Mouse (Mus musculus) liver, embryonic 11.5 days (tissue): ENCODE measurements around the gene Pkd1l2. TPM values are rescaled to one million over a fixed set of nuclear protein-coding genes. Genes with fewer than 3 reads are reported as not detected.
A peak's percentile ranks its signal among the peaks of the same experiment; 100 is the strongest.

ENCODE experiments used
- ATAC-seq: fragments of 200-750 bp; cut with Nextera tagmentation; replicated peaks from 2 replicates; pipeline ENCODE4 v1.8.0; 2017; ENCODE audit warnings: moderate number of reproducible peaks, mild to moderate bottlenecking, moderate TSS enrichment, moderate library complexity; ENCODE audit not compliant: low FRiP score
- DNase-seq: peaks from one replicate; pipeline ENCODE4 v3.0.0-alpha.2; 2017; ENCODE audit warnings: low spot score
- H3K27ac ChIP-seq: fragments of 300-500 bp; sonication (generic); 2 replicates; pipeline ENCODE4 v1.5.1; 2014; ENCODE audit warnings: mild to moderate bottlenecking, low read depth, low read length, control low read depth
- H3K27me3 ChIP-seq: fragments of 300-500 bp; sonication (generic); replicated peaks from 2 replicates; pipeline ENCODE4 v1.6.1; 2014; ENCODE audit warnings: low read length, mixed read lengths; ENCODE audit not compliant: control insufficient read depth, insufficient read depth
- H3K36me3 ChIP-seq: fragments of 300-500 bp; sonication (generic); 2 replicates; pipeline ENCODE4 v1.6.1; 2014; ENCODE audit warnings: mild to moderate bottlenecking, low read length, moderate library complexity, mixed read lengths; ENCODE audit not compliant: control insufficient read depth, insufficient read depth
- H3K4me1 ChIP-seq: fragments of 300-500 bp; sonication (generic); replicated peaks from 2 replicates; pipeline ENCODE4 v1.6.1; 2014; ENCODE audit warnings: low read length, mixed read lengths; ENCODE audit not compliant: control insufficient read depth, insufficient read depth
- H3K4me2 ChIP-seq: fragments of 300-500 bp; sonication (generic); 2 replicates; pipeline ENCODE4 v1.6.1; 2014; ENCODE audit warnings: mild to moderate bottlenecking, control low read depth, moderate library complexity
- H3K4me3 ChIP-seq: fragments of 300-500 bp; sonication (generic); 2 replicates; pipeline ENCODE4 v1.5.1; 2014; ENCODE audit warnings: low read depth, low read length, control low read depth
- H3K9ac ChIP-seq: fragments of 300-500 bp; sonication (generic); 2 replicates; pipeline ENCODE4 v1.6.1; 2014; ENCODE audit warnings: low read depth, low read length, control low read depth
- H3K9me3 ChIP-seq: fragments of 300-500 bp; sonication (generic); 2 replicates; pipeline ENCODE4 v1.6.1; 2016; ENCODE audit warnings: low read length, inconsistent platforms, mixed read lengths; ENCODE audit not compliant: control insufficient read depth
- WGBS: fragments of 180-500 bp; shearing (Covaris S2); extraction: QIAGEN DNeasy Blood & Tissue Kit; methylation state at CpG from one replicate; pipeline ENCODE4 v1.1.7; 2014; 5-methylcytosine and 5-hydroxymethylcytosine counted together
- polyA plus RNA-seq: library from polyadenylated mRNA; unstranded; fragments of >200 nt; fragmentation: Nextera tagmentation; extraction: Ambion mirVana; gene quantifications from 2 replicates; pipeline ENCODE4 v1.2.1, GENCODE M21; 2014

Pkd1l2 gene
- polyA plus RNA-seq, 1 experiment from 2014 or later, result 0.03 TPM

DNA sequence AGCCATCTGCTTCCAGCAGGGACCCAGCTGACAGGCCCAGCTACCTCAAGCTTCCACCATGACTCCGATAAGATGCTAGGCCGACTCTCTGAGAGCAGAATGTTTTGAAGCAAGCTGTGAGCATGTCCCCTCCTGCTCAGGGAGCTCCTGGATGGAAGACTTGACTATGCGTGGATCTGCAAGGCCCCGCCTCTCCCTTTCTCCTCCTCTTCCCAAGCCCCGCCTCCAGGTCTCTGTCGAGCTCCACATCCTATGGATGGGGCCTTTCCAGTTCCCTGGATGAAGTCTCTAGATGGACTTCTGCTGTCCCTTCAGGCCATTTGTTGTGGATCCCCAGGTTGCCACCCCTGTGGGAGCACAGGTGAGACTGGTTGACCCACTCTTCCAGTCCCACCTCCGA is 23.2 kb downstream of the Pkd1l2 start:
- no peak overlapping the region for H3K9ac ChIP-seq
- WGBS, result 71% methylated on average over 7 of the region's 7 CpGs
- no peaks in the 10 kb centered on the region for H3K9me3 ChIP-seq
- H3K27me3 ChIP-seq, result no peaks in the 10 kb centered on the region
- H3K4me1 ChIP-seq, result peaks cover 9% of the 10 kb centered on the region; the same call in 1 of the 2 replicates
- H3K36me3 ChIP-seq, result no peaks in the 10 kb centered on the region
- no peak overlapping the region for H3K27ac ChIP-seq
- ATAC-seq (no peak), DNase-seq (no peak)
- no peak overlapping the region for H3K4me3 ChIP-seq
- no peak overlapping the region for H3K4me2 ChIP-seq

DNA sequence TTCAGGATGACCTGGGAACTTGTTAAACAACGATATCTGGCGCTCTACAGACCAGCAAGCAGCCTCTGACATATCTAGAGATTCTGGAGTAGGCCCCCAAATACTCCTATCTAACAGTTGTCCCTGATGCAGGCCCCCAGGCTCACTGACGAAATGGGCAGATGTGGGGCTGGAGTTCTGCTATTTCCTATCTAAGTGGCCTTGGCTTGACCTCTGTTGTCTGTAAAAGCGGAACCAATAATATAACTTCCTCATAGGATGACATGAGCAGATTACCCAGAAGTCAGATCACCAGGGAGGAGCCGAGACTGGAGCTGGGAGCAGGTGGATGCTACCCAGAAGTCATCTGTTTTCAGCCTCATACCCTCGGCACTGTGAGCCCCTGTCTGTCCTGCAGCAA is 27.2 kb downstream of the Pkd1l2 start:
- ATAC-seq, result no peak; the same call in 1 of the 2 replicates
- no peaks in the 10 kb centered on the region for H3K9me3 ChIP-seq
- peaks cover 9% of the 10 kb centered on the region; the same call in 1 of the 2 replicates for H3K4me1 ChIP-seq
- H3K27me3 ChIP-seq, result no peaks in the 10 kb centered on the region
- H3K9ac ChIP-seq, result no peak overlapping the region
- no peak overlapping the region for H3K4me3 ChIP-seq
- H3K27ac ChIP-seq, result no peak overlapping the region
- H3K36me3 ChIP-seq, result no peaks in the 10 kb centered on the region
- H3K4me2 ChIP-seq, result no peak overlapping the region
- DNase-seq, result no peak
- 29% methylated on average over 6 of the region's 6 CpGs for WGBS

DNA sequence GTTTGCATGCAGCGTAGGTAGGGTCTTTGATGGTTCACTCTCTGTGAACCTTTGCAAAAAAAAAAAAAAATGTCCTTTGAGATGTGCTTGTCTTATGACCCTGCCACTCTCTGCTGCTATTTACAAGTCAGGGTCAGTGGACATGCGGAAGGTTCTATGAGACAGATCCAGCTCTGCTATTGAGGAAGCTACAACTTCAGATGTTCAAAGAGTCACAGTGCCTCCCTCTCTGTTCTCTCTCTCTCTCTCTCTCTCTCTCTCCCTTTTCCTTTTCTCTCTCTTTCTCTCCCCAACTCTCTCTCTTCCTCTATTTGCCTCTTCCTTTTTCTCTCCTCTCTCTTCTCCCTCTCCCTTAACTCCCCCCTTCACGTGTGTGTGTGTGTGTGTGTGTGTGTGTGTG is 28.1 kb downstream of the Pkd1l2 start:
- DNase-seq (no peak), ATAC-seq (no peak)
- Histone ChIP-seq H3K27me3 (no peaks in the 10 kb centered on the region), H3K4me3 (no peak overlapping the region), H3K36me3 (no peaks in the 10 kb centered on the region), H3K27ac (no peak overlapping the region), H3K4me1 (peaks cover 9% of the 10 kb centered on the region; the same call in 1 of the 2 replicates), H3K9ac (no peak overlapping the region), H3K9me3 (no peaks in the 10 kb centered on the region), H3K4me2 (no peak overlapping the region)
- WGBS, result 89% methylated on average over 3 of the region's 3 CpGs

DNA sequence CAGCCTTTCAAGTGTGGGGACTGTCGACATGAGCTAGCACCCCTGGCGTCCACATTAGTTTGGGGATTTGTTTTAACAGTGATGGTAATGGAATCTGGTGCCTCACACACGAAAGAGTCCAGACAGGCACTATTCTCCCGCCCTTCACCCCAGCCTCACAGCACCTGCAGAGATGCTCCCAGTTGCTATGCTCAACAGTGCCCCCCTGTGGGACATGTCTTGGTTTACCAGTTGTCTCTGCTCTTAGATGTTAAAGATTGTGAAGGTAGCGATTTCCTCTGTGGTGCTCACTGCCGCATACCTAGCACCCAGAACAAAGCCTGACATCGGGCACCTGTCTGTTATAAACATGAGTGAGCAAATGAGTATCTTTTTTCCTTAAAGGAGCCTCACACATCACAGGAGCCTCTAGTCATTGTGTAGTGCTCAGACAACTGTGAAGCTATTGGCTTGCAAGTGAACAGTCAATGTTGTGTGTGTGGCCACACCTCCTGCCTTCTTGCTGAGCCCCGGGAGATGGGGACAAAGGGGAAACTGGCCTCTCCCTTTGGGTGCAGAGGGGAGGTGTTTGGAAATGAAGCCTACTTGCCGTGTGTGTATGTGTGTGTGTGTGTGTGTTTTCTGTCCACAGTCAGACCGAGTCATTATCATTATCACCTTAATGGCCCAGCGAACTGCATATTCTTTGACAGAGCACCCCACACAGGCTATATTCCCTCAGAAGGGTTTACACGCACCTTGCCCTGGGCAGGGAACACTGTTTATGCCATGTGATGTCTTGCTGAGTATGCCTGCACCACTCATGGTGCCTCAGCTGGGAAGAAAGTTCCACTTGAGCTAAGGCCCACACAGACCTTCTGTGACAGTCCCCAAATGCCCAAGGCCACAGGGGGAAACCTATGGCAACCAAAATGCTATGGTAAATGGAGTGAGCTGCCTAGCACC is 28.8 kb downstream of the Pkd1l2 start:
- WGBS, result 66% methylated on average over 12 of the region's 12 CpGs
- H3K4me1 ChIP-seq, result peaks cover 9% of the 10 kb centered on the region; the same call in 1 of the 2 replicates
- H3K9me3 ChIP-seq, result no peaks in the 10 kb centered on the region
- no peak overlapping the region for H3K4me2 ChIP-seq
- ATAC-seq (0 out of 2 replicates have a peak, but pooled peaks have one; percentile 38), DNase-seq (no peak)
- H3K36me3 ChIP-seq, result no peaks in the 10 kb centered on the region
- H3K9ac ChIP-seq, result no peak overlapping the region
- H3K27me3 ChIP-seq, result no peaks in the 10 kb centered on the region
- no peak overlapping the region for H3K27ac ChIP-seq
- H3K4me3 ChIP-seq, result no peak overlapping the region

DNA sequence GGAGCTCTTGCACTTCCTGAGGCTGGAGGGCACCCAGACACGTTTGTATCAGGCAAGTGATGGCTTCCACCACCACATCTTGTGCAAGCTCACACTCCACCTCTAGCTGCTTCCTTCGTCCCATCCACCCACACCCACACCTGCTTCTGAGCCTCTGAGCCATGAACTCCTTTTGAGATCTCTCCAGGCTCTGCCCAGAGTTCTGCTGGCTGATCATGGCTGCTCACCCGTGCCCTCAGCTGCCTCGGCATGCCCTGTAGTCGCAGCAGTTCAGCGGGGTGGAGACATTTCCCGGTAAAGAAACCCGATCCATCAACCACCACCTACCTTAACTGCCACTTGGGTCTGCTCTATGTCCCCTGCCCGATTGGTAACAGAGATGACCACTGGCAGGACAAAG is 30.9 kb downstream of the Pkd1l2 start:
- H3K27me3 ChIP-seq, result no peaks in the 10 kb centered on the region
- no peak overlapping the region for H3K4me2 ChIP-seq
- H3K36me3 ChIP-seq, result no peaks in the 10 kb centered on the region
- H3K4me3 ChIP-seq, result no peak overlapping the region
- peaks cover 9% of the 10 kb centered on the region; the same call in 1 of the 2 replicates for H3K4me1 ChIP-seq
- ATAC-seq (no peak), DNase-seq (no peak)
- WGBS, result 55% methylated on average over 9 of the region's 9 CpGs
- no peaks in the 10 kb centered on the region for H3K9me3 ChIP-seq
- 0 out of 2 replicates have a peak overlapping the region, but pooled peaks have one; percentile 7 for H3K9ac ChIP-seq
- no peak overlapping the region for H3K27ac ChIP-seq

DNA sequence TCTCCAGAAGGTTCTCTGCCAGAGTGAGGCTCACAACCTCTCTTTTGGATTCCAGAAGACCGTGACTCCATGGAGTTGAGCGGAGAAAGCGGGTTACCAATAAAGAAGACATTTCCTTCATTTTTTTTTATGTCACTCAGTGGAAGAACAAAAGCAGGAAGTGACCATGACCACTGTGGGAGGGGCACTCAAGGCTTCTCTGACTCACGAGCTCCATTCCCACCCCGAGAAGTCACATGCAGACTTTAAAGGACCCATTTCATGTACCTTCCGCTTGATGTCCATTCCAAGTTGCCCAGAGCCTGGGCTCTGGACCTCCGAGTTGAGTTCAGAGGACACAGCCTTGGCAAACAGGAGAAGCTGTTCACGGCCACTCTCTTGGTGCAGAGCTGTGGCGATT is 31.5 kb downstream of the Pkd1l2 start:
- WGBS, result 59% methylated on average over 9 of the region's 9 CpGs
- no peak for DNase-seq
- no peak overlapping the region for H3K4me2 ChIP-seq
- ATAC-seq, result no peak
- peaks cover 9% of the 10 kb centered on the region; the same call in 1 of the 2 replicates for H3K4me1 ChIP-seq
- H3K36me3 ChIP-seq, result no peaks in the 10 kb centered on the region
- H3K9ac ChIP-seq, result 0 out of 2 replicates have a peak overlapping the region, but pooled peaks have one; percentile 7
- H3K9me3 ChIP-seq, result no peaks in the 10 kb centered on the region
- no peak overlapping the region for H3K4me3 ChIP-seq
- no peak overlapping the region for H3K27ac ChIP-seq
- no peaks in the 10 kb centered on the region for H3K27me3 ChIP-seq

DNA sequence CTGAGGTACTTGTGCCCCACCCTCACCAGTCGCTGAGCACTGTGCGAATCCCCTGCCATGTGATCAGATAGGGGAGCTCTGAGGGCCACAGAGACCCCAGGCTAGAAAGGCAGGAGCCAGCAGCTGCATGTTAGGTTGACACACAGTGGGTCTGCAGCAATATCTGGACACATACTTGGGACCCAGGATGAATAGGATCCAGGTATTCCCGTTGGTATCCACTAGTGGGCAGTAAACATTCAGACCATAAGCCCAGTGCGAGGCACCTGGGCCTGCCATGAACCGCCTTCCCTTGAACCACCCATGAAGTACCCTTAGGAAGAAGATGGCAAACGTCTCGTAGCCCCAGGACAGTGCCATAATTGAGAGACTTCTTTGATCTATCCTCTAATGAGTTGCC is 32.8 kb downstream of the Pkd1l2 start:
- H3K9me3 ChIP-seq, result no peaks in the 10 kb centered on the region
- H3K27me3 ChIP-seq, result no peaks in the 10 kb centered on the region
- DNase-seq (no peak), ATAC-seq (no peak)
- no peaks in the 10 kb centered on the region for H3K4me1 ChIP-seq
- 58% methylated on average over 7 of the region's 7 CpGs for WGBS
- H3K9ac ChIP-seq, result no peak overlapping the region
- H3K4me3 ChIP-seq, result no peak overlapping the region
- no peak overlapping the region for H3K4me2 ChIP-seq
- no peak overlapping the region for H3K27ac ChIP-seq
- no peaks in the 10 kb centered on the region for H3K36me3 ChIP-seq

DNA sequence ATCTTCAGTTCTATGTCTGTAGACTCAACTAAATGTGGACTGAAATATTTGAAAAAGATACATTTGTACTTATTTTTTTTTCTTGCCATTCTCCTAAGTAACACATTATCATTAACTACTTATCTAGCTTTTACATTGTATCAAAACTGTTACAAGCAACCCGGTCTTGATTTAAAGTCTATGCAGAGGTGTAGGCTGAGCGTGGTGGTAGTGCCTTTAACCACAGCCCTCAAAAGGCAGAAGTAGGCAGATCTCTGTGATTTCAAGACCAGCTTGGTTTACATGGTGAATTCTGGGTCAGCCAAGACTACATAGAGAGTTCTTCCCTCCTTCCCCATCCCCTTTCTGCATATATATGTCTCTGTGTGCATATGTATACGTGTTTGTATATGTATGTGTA is 38.7 kb downstream of the Pkd1l2 start:
- H3K9ac ChIP-seq, result no peak overlapping the region
- no peaks in the 10 kb centered on the region for H3K9me3 ChIP-seq
- no peak overlapping the region for H3K4me3 ChIP-seq
- no peak for DNase-seq
- WGBS, result 67% methylated on average over 3 of the region's 3 CpGs
- ATAC-seq, result no peak
- H3K27me3 ChIP-seq, result no peaks in the 10 kb centered on the region; the same call in 1 of the 2 replicates
- H3K4me2 ChIP-seq, result no peak overlapping the region
- H3K4me1 ChIP-seq, result no peaks in the 10 kb centered on the region
- H3K36me3 ChIP-seq, result no peaks in the 10 kb centered on the region
- H3K27ac ChIP-seq, result no peak overlapping the region

DNA sequence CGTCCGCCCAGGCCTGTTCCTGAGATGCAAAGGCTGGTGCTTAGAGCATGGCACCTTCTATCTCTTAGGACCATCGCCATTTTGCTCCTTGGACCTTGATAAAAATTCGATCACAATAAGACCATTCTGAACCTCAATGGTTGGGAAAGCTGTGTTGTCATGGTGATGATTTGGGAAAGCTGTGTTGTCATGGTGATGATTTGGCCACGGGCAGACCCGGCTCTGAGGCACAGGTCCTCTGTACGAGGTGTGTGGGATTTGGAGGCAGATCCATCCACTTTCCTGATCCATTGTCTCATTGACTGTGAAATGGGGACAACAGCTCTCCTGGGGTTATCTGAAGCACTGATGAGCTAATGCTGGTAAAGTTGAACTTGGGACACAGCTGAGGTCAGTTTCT is 42.4 kb downstream of the Pkd1l2 start:
- no peaks in the 10 kb centered on the region for H3K4me1 ChIP-seq
- H3K4me2 ChIP-seq, result no peak overlapping the region
- no peak overlapping the region for H3K27ac ChIP-seq
- no peak overlapping the region for H3K4me3 ChIP-seq
- no peak overlapping the region for H3K9ac ChIP-seq
- no peak for ATAC-seq
- no peak for DNase-seq
- WGBS, result 75% methylated on average over 7 of the region's 7 CpGs
- H3K9me3 ChIP-seq, result no peaks in the 10 kb centered on the region
- no peaks in the 10 kb centered on the region for H3K36me3 ChIP-seq
- H3K27me3 ChIP-seq, result no peaks in the 10 kb centered on the region; the same call in 1 of the 2 replicates
